Mouse (Mus musculus) heart, postnatal 0 days (tissue): ENCODE data around the gene Gcn1l1.
A peak's percentile ranks its signal among the peaks of the same experiment; 100 is the strongest.

ENCODE experiments used
- CTCF ChIP-seq: IDR thresholded peaks from 2 replicates; pipeline ENCODE4 v1.5.1; 2016; ENCODE audit warnings: antibody characterized with exemption, control low read depth, low read depth
- EP300 ChIP-seq: IDR thresholded peaks from 2 replicates; pipeline ENCODE4 v1.6.1; 2016; ENCODE audit warnings: antibody characterized with exemption, low read depth

DNA sequence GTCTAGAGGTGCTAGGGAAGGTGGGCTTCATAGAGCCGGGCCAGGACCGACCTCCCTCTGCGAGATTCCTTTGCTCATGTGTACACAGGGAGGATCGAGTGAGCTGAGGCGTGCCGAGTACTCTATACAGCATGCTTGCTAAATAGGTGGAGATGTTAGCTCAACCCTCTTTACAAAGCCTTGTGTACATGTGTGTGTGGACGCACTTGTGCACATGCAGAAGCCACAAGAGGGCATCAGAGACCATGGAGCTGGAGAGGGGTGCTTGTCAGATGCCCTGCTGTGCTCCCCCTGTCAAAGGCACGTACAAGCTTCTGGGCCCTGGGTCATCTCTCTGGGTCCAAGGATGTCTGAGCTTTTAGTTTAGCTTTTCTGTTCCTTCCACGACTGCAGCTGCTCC, 79.1 kb downstream of the Gcn1l1 start:
- peak; percentile 16; the same call in 1 of the 2 replicates for TF ChIP-seq CTCF
- no peak for TF ChIP-seq EP300
